Mouse (Mus musculus) left cerebral cortex, postnatal 10 days (tissue): Measurements from ENCODE around the gene Fanca. TPM values are rescaled to one million over a fixed set of nuclear protein-coding genes. Genes with fewer than 3 reads are reported as not detected.
A peak's percentile ranks its signal among the peaks of the same experiment; 100 is the strongest.
"Not testable (repeated sequence)": the region's sequence is repeated elsewhere in the genome, so short reads cannot be mapped to it uniquely, and the experiment has no call there.

Source experiments
- DNase-seq, 2 experiments: peaks; one replicate each; pipeline ENCODE4 v3.0.0; 2021 to 2022; ENCODE audit warnings: low spot score in 2 of 2, mixed read lengths in 1 of 2; ENCODE audit errors: extremely low spot score in 1 of 2
- intact Hi-C: fragments of 180-260 bp; cut with DNase I; formaldehyde crosslinking; loops from one replicate; pipeline ENCODE4 v1.15.1; 2025
- total RNA-seq, 2 experiments: library from RNA; stranded (reverse); gene quantifications; 2 replicates each; pipeline ENCODE4 v1.2.3; 2021

Fanca gene
- total RNA-seq, 2 experiments from 2014 or later = 4.0 to 4.1 TPM

- DNase-seq = no peak
- intact Hi-C loops = no loop called here
Measured at GRCm38 (mm10) chr8:123280302-123281094, 37.9 kb downstream of the Fanca start.

- intact Hi-C loops = no loop called here
- DNase-seq = no peak
Measured at GRCm38 (mm10) chr8:123279828-123280227, 38.5 kb downstream of the Fanca start.

GRCm38 (mm10) chr8:123278445-123278844 is 39.9 kb downstream of the Fanca start:
- intact Hi-C loops = no loop called here

GRCm38 (mm10) chr8:123275096-123275495 is 43.3 kb downstream of the Fanca start:
- DNase-seq = no peak
- intact Hi-C loops = no loop called here

More at GRCm38 (mm10) chr8:123278445-123278844, 39.9 kb downstream of the Fanca start:
- DNase-seq = no peak

GRCm38 (mm10) chr8:123274447-123274846 is 43.9 kb downstream of the Fanca start:
- intact Hi-C loops = no loop called here

GRCm38 (mm10) chr8:123271901-123272300 is 46.5 kb downstream of the Fanca start:
- intact Hi-C loops = no loop called here

More at GRCm38 (mm10) chr8:123274447-123274846, 43.9 kb downstream of the Fanca start:
- no peak for DNase-seq

GRCm38 (mm10) chr8:123271147-123271546 is 47.2 kb downstream of the Fanca start:
- DNase-seq = no peak
- intact Hi-C loops = no loop called here

More at GRCm38 (mm10) chr8:123271901-123272300, 46.5 kb downstream of the Fanca start:
- DNase-seq = no peak

- intact Hi-C loops = no loop called here
- DNase-seq = no peak
Measured at GRCm38 (mm10) chr8:123267926-123268656, 50.3 kb downstream of the Fanca start.

- DNase-seq = not testable (repeated sequence)
- intact Hi-C loops = loop anchor here (10.0 kb wide), 1 partner anchor 107 kb away; no protein-coding TSS in a partner anchor
Measured at GRCm38 (mm10) chr8:123257593-123257992, 60.8 kb downstream of the Fanca start.

GRCm38 (mm10) chr8:123257114-123257513 is 61.3 kb downstream of the Fanca start:
- intact Hi-C loops = loop anchor here (10.0 kb wide), 1 partner anchor 108 kb away; no protein-coding TSS in a partner anchor
- DNase-seq = no peak

GRCm38 (mm10) chr8:123255170-123255569 is 63.2 kb downstream of the Fanca start:
- intact Hi-C loops = loop anchor here (10.0 kb wide), 1 partner anchor 110 kb away; no protein-coding TSS in a partner anchor
- DNase-seq = no peak

- DNase-seq = peak; percentile 68 to 94
- intact Hi-C loops = loop anchor here (10.0 kb wide), 1 partner anchor 111 kb away; no protein-coding TSS in a partner anchor
Measured at GRCm38 (mm10) chr8:123254099-123254885, 64.1 kb downstream of the Fanca start, which contains the start of the genes Zfp276 and Vps9d1. Zfp276 (plus strand) TSS chr8:123254195. Vps9d1 (minus strand) TSS chr8:123254348.

- DNase-seq = no peak
- intact Hi-C loops = loop anchor here (10.0 kb wide), 1 partner anchor 111 kb away; no protein-coding TSS in a partner anchor
Measured at GRCm38 (mm10) chr8:123253451-123254098, 64.8 kb downstream of the Fanca start.

- no peak for DNase-seq
- intact Hi-C loops = loop anchor here (10.0 kb wide), 1 partner anchor 112 kb away; no protein-coding TSS in a partner anchor
Measured at GRCm38 (mm10) chr8:123252925-123253324, 65.5 kb downstream of the Fanca start.

GRCm38 (mm10) chr8:123250940-123251339 is 67.4 kb downstream of the Fanca start:
- DNase-seq = no peak
- intact Hi-C loops = loop anchor here (10.0 kb wide), 1 partner anchor 114 kb away; no protein-coding TSS in a partner anchor

- intact Hi-C loops = no loop called here
- DNase-seq = no peak
Measured at GRCm38 (mm10) chr8:123248596-123248995, 69.8 kb downstream of the Fanca start.

GRCm38 (mm10) chr8:123247748-123248147 is 70.6 kb downstream of the Fanca start:
- no peak for DNase-seq
- intact Hi-C loops = no loop called here

- intact Hi-C loops = no loop called here
- no peak for DNase-seq
Measured at GRCm38 (mm10) chr8:123245543-123245942, 72.8 kb downstream of the Fanca start.
